Mouse (Mus musculus) B cell, adult 2 months (primary cell): ENCODE measurements at regions not wholly inside any gene's neighbourhood (a gene's known extent, or its start where the extent isn't known, plus 50 kb on each side); places are given as distances from the start of the nearest gene placed in this dataset.

Experiments
- DNase-seq, 2 experiments: peaks; one replicate each; pipeline ENCODE4 v3.0.0; 2022

DNA sequence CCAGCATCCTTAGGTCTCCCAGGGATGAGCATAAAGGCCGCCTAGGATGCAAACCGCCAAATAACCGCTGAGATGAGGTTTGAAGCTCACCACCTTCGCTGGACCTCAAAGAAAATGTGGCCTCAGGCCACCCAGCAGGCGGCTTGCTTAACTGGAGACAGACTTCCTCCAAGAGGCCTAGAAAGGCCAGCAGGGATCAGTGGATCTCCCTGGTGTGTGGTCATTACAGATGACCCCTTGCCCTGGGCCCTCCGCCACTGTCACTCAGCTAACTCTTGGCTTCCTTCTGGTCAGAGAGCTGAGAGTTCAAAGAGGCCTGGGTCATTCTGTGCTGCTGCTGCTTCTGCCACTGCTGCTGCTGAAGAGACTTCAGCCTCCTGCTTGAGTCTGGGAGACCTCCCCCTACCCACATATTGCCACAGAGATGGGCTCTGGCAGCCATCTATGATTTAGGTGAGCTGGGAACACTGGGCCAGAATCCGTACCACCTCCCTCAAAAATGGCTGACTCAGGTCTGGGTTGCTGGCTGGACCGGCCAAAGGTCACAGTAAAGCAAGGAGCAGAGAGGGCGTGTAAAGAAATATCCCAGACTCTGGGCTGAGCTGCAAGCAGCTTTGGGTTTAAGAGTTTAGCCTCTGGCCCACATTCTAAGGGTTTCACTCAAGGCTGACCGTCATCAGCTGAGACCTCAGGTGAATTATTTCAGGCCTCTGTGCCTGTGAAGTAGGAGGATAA, 130.0 kb upstream of the 1600014C23Rik start:
- no peak for DNase-seq

DNA sequence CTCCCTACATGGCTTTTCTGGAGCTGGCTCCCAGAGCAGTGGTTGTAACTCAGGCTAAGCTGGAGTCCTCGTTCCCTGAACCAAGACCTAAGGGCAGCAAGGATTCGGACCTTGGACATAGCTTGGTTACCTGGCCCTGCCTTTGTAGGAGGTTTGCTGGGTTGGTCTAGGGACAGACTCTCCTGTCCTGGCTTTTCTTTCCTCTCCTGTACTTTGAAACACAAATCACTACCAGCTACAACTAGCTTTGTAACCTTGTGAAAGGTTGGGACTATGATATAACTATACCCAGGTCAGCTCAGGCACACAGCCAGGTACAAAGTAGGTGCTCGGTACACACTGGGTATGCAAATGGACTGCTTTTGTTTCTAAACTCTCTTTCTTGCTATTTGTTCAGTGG, 129.4 kb upstream of the 1600014C23Rik start:
- DNase-seq: no peak

- no peak for DNase-seq
Measured at GRCm38 (mm10) chr17:45859441-45859840, 125.8 kb upstream of the 1600014C23Rik start.

GRCm38 (mm10) chr17:45853931-45854653, 120.4 kb upstream of the 1600014C23Rik start:
- DNase-seq: no peak

GRCm38 (mm10) chr17:45852402-45852801, 118.8 kb upstream of the 1600014C23Rik start:
- no peak for DNase-seq

GRCm38 (mm10) chr17:45851723-45852396, 118.2 kb upstream of the 1600014C23Rik start:
- no peak for DNase-seq

GRCm38 (mm10) chr17:45850976-45851375, 117.3 kb upstream of the 1600014C23Rik start:
- no peak for DNase-seq

- DNase-seq: no peak
Measured at GRCm38 (mm10) chr17:45850174-45850573, 116.5 kb upstream of the 1600014C23Rik start.

DNA sequence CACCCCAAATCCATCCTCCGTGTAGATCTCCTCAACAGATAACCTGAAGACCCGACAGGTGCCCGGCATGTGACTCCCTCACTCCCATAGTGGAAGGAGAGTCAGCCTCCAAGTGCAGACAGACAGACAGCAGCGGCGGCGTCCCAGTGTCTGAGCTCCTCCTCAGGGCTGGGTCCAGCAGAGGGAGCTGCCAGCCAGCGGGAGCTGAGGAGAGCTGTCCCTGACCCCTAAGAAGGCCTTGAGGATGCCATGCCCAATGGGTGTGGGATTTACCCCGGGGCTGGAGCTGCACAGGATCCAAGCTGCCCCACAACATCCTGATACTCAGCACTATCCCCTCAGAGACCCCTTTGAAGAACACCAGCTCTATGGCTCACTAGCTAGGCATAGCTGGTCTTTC, 115.0 kb upstream of the 1600014C23Rik start:
- no peak for DNase-seq

- DNase-seq: no peak
Measured at GRCm38 (mm10) chr17:45847701-45848378, 114.2 kb upstream of the 1600014C23Rik start.

GRCm38 (mm10) chr17:45845832-45846231, 112.2 kb upstream of the 1600014C23Rik start:
- peak; percentile 20 to 24 for DNase-seq

DNA sequence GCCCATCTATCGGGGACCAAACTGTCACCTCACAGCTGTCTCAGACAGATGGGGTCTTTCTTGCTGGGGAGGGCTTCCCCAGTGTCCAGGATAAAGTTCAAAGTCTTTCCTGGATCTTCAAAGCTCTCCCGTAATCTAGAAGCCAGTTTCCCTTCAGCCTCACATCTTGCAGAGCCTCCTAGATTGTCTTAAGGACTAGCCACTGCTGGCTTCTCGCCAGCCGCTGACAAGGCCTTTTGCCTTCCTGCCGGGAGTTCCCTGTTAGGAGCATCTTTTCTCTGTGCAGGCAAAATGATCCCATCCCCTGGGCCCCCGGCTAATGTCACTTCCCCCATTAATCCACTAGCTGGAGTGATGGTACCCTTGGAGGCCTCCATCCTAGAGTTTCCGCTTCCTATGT, 103.1 kb upstream of the 1600014C23Rik start:
- DNase-seq: no peak

DNA sequence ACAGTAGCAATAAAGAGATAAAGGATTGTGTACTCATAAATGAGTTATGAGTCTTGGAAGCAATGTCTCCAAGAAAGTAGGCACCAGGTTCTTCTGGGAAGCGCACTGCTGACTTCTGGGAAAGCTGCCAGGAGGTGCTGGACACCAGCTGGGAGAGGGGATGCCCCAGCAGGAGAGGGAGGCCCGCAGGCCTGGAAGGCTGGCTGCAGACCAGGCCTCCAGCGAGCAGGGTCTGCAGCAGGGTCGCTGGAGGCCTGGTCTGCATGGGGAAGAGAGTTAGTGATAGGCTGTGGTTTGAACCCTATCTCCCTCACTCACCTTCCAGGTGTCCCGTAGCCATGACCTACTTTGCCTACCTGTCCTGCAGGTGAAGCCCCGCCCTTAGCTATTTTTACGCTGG, 102.6 kb upstream of the 1600014C23Rik start:
- DNase-seq: no peak

DNA sequence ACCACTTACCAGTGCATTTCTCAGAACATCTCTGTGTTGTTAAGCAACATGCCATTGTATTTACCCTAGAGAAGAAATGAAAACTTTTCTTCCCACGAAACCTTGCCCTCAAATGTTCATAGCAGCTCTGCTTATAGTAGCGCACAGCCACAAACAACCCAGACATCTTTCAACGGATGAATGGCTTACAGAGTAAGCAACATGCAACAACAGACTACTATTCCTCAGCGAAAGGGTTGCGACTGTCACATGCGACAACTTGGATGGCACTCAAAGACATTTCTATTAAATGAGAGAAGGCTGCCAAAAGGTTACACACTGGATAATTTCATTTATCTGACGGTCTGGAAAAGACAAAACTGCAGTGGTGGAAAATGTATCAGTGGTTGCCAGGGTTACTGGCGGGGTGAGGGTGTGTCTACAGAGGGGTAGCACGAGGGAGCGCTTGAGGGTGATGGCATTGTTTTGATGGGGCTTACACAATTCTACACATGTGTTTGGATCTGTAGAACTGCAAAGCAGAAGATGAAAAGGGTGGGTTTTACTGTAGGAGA, 101.0 kb upstream of the 1600014C23Rik start:
- DNase-seq: no peak

DNA sequence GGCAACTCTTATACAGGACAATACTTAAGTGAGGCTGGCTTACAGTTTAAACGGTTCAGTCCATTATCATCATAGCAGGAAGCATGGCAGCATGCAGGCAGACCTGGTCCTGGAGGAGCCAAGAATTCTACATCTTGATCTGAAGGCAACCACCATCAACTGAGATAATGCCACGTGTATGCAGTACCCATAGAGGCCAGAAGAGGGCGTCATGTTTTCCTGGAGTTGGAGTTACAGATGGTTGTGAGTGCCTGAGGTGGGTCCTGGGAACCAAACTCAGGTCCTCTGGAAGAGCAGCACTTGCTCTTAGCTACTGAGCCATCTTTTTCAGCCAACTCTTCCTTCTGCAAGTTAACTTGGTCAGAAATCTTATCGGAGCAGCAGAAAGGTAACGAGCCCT, 96.7 kb upstream of the 1600014C23Rik start:
- DNase-seq: peak in 1 of 2 experiments; percentile 5

GRCm38 (mm10) chr17:45829571-45829970, 95.9 kb upstream of the 1600014C23Rik start:
- no peak for DNase-seq

GRCm38 (mm10) chr17:45828843-45829242, 95.2 kb upstream of the 1600014C23Rik start:
- DNase-seq: no peak

GRCm38 (mm10) chr17:45828284-45828824, 94.7 kb upstream of the 1600014C23Rik start:
- DNase-seq: no peak

DNA sequence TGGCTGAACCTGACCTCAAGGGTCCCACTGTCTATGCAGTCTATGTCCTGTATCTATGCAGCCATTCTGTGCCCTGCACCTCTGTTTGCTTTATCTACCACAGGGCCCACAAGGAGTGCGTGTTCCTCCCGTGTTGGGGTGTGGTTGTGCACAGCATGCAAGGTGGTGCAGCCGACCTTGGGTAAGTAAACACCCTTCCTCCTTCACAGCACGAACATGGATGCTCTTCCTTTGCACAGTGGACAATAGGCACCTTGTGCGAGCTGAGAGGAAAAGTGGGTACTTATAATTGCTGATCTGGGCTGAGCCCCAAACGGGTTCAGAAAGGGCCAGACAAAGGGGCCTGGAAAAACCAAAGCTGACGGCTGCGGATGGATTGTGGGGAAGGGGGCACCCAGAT, 91.3 kb upstream of the 1600014C23Rik start:
- no peak for DNase-seq

- no peak for DNase-seq
Measured at GRCm38 (mm10) chr17:45823501-45823900, 89.9 kb upstream of the 1600014C23Rik start.

GRCm38 (mm10) chr17:45822427-45822826, 88.8 kb upstream of the 1600014C23Rik start:
- DNase-seq: no peak

- no peak for DNase-seq
Measured at GRCm38 (mm10) chr17:45821356-45821755, 87.7 kb upstream of the 1600014C23Rik start.

- no peak for DNase-seq
Measured at GRCm38 (mm10) chr17:45819143-45819542, 85.5 kb upstream of the 1600014C23Rik start.
